Mouse (Mus musculus): Measurements from ENCODE around the gene Trp53bp1. TPM values are rescaled to one million over a fixed set of nuclear protein-coding genes. Genes with fewer than 3 reads are reported as not detected.

The Trp53bp1 gene
- total RNA-seq, 1 experiment from 2014 or later: 61.0 TPM

GRCm38 (mm10) chr2:121178828-121179479 is 92.3 kb downstream of the Trp53bp1 start:
- ATAC-seq (replicated peaks in 1 of 2; ENCODE audit: insufficient read depth in 1 of 2, low FRiP score in 2 of 2, low TSS enrichment in 1 of 2, low read depth in 1 of 2, poor library complexity in 2 of 2, severe bottlenecking in 2 of 2): no peak

- ATAC-seq (replicated peaks in 1 of 2; ENCODE audit: insufficient read depth in 1 of 2, low FRiP score in 2 of 2, low TSS enrichment in 1 of 2, low read depth in 1 of 2, poor library complexity in 2 of 2, severe bottlenecking in 2 of 2): peak; percentile 75 to 80
These were observed 100.0 kb downstream of the Trp53bp1 start, which contains the start of gene Zscan29 for GRCm38 (mm10) chr2:121170980-121171742. Gene Zscan29 (minus strand): TSS chr2:121171125.

- ATAC-seq (replicated peaks in 1 of 2; ENCODE audit: insufficient read depth in 1 of 2, low FRiP score in 2 of 2, low TSS enrichment in 1 of 2, low read depth in 1 of 2, poor library complexity in 2 of 2, severe bottlenecking in 2 of 2): peak; percentile 9 to 25; a peak in 3 of 4 replicates
These were observed 100.7 kb downstream of the Trp53bp1 start, which contains the start of gene Tubgcp4 for GRCm38 (mm10) chr2:121170481-121170971. Gene Tubgcp4 (plus strand): TSS chr2:121170654.

- peak; percentile 44 to 57; a peak in 3 of 4 replicates for ATAC-seq (replicated peaks in 1 of 2; ENCODE audit: insufficient read depth in 1 of 2, low FRiP score in 2 of 2, low TSS enrichment in 1 of 2, low read depth in 1 of 2, poor library complexity in 2 of 2, severe bottlenecking in 2 of 2)
These were observed 101.3 kb downstream of the Trp53bp1 start for GRCm38 (mm10) chr2:121169902-121170301.

GRCm38 (mm10) chr2:121169173-121169572 is 102.0 kb downstream of the Trp53bp1 start:
- no peak for ATAC-seq (replicated peaks in 1 of 2; ENCODE audit: insufficient read depth in 1 of 2, low FRiP score in 2 of 2, low TSS enrichment in 1 of 2, low read depth in 1 of 2, poor library complexity in 2 of 2, severe bottlenecking in 2 of 2)

- ATAC-seq (replicated peaks in 1 of 2; ENCODE audit: insufficient read depth in 1 of 2, low FRiP score in 2 of 2, low TSS enrichment in 1 of 2, low read depth in 1 of 2, poor library complexity in 2 of 2, severe bottlenecking in 2 of 2): no peak
These were observed 118.1 kb downstream of the Trp53bp1 start for GRCm38 (mm10) chr2:121153100-121153499.

GRCm38 (mm10) chr2:121149679-121150078 is 121.5 kb downstream of the Trp53bp1 start:
- ATAC-seq (replicated peaks in 1 of 2; ENCODE audit: insufficient read depth in 1 of 2, low FRiP score in 2 of 2, low TSS enrichment in 1 of 2, low read depth in 1 of 2, poor library complexity in 2 of 2, severe bottlenecking in 2 of 2): no peak

Other genes with a start within 250 kb of the Trp53bp1 start
- 1.4 and 5.3 TPM in 2 replicates for gene Epb42, start 234.3 kb downstream of the Trp53bp1 start, total RNA-seq (2017)
- gene Tgm5, start 185.6 kb downstream of the Trp53bp1 start, total RNA-seq (2017): not detected in 2 replicates
- gene Tgm7, start 161.6 kb downstream of the Trp53bp1 start, total RNA-seq (2017): not detected in 2 replicates
- 11.0 and 25.7 TPM in 2 replicates for gene Adal, start 131.0 kb downstream of the Trp53bp1 start, total RNA-seq (2017)
- 11.6 and 13.9 TPM in 2 replicates for gene Lcmt2, start 130.8 kb downstream of the Trp53bp1 start, total RNA-seq (2017)
- 33.9 and 35.0 TPM in 2 replicates for gene Tubgcp4, start 100.8 kb downstream of the Trp53bp1 start, total RNA-seq (2017)
- gene Zscan29, start 100.3 kb downstream of the Trp53bp1 start, total RNA-seq (2017): 19.2 and 27.1 TPM in 2 replicates
- gene Map1a, start 18.2 kb upstream of the Trp53bp1 start, total RNA-seq (2017): 0.06 TPM in 1 of 2 replicates, not detected in the other
- 9.3 and 16.5 TPM in 2 replicates for gene Ppip5k1, start 84.0 kb upstream of the Trp53bp1 start, total RNA-seq (2017)
- gene Ckmt1, start 86.3 kb upstream of the Trp53bp1 start, total RNA-seq (2017): not detected in 2 replicates
- gene Strc, start 115.8 kb upstream of the Trp53bp1 start, total RNA-seq (2017): not detected in 2 replicates
- gene Pdia3, start 142.4 kb upstream of the Trp53bp1 start, total RNA-seq (2017): 212 and 218 TPM in 2 replicates
- gene Catsper2, start 142.4 kb upstream of the Trp53bp1 start, total RNA-seq (2017): 0.60 and 6.3 TPM in 2 replicates
- not detected in 2 replicates for gene Ell3, start 172.9 kb upstream of the Trp53bp1 start, total RNA-seq (2017)
- 210 and 244 TPM in 2 replicates for gene Serf2, start 177.8 kb upstream of the Trp53bp1 start, total RNA-seq (2017)
- 98.2 and 124 TPM in 2 replicates for gene Hypk, start 181.9 kb upstream of the Trp53bp1 start, total RNA-seq (2017)
- gene Serinc4, start 185.4 kb upstream of the Trp53bp1 start, total RNA-seq (2017): 0.88 and 2.0 TPM in 2 replicates
- gene Mfap1b, start 202.7 kb upstream of the Trp53bp1 start, total RNA-seq (2017): 52.5 and 56.7 TPM in 2 replicates
- gene Mfap1a, start 235.3 kb upstream of the Trp53bp1 start, total RNA-seq (2017): 45.4 and 50.7 TPM in 2 replicates
- gene Wdr76, start 235.3 kb upstream of the Trp53bp1 start, total RNA-seq (2017): 29.1 and 36.3 TPM in 2 replicates